Mouse (Mus musculus): Measurements from ENCODE around the gene Tfap4.
A peak's percentile ranks its signal among the peaks of the same experiment; 100 is the strongest.

Gene Tfap4

DNA sequence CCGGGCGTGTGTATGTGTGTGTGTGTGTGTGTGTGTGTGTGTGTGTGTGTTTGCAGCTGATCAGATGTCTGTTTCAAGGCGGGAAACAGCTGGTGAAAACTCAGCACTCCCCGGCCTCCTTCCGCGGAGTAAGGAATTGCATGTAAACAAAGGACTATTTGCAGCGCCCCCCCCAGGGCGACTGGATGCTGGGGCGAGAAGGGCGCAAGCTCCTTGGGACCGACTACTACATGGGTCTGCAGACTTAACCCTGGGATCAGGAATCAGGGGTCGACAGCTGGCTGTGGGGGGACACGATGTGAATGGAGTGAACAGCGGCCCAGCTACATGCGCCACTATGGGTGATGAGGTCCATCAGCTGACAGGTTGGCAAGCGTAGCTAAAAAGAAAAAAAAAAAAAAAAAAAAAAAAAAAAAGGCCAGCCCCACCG, at the start of gene Tfap4:
Tfap4 (minus strand) TSS at position 140 of the 430 bp plus-strand sequence.
- peak; percentile 96 for DNase-seq (ENCODE audit: low spot score)

DNA sequence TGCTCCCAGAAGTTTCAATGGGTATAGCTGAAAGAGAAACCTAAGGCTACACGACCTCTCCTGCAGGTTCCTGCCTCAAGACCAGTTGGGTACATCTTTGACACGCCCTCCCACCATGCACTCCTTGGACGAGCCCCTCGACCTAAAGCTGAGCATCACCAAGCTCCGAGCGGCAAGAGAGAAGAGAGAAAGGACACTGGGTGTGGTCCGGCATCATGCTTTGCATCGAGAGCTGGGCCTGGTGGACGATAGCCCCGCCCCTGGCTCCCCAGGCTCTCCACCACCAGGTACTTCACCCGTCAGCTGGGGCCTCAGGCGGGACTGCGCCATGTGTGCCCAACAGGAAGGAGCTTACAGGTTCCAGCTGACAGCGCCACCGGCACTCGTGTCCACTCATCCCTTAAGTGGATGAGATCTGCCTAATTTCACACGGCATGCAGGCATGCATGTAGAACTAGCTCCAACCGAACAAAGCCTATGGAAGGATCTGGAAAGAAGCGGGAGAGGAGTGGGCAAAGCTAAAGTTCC, 48.9 kb upstream of the Tfap4 start:
- DNase-seq (ENCODE audit: low spot score) = no peak

DNA sequence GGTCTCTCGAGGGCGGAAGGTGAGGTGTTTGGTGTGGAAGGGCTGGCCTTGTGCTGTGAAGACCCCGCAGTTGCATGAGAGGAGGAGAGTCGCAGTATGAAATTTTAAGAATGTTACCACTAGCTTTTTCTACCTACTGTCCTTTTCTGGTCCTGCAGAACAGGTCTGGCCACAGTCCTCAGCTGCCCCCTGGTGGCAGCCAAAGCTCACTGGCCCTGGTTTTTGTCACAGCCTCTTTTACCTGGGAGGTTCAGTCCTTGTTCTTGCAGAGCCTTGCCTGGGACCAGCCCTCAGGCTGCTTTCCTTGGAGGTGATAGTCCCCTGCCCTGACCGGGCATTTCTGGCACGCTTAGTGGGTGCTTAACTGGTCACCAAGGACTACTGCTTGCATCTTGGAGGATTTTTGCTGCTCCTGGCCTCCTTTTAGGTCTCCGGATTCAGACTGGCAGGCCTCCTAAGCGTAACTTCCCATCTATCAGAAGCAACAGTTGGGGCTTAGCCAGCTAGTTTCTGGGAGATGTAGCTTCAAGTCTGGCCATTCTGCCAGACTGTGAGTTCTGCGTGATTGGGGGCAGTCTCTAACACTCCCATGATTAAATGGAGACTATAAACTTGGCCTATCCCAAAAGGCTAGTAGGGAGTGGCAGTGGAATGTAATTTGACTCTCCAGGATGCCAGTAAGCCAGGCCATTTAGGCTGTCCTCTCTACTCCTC, 48.3 kb upstream of the Tfap4 start:
- DNase-seq (ENCODE audit: low spot score) = peak; percentile 70

DNA sequence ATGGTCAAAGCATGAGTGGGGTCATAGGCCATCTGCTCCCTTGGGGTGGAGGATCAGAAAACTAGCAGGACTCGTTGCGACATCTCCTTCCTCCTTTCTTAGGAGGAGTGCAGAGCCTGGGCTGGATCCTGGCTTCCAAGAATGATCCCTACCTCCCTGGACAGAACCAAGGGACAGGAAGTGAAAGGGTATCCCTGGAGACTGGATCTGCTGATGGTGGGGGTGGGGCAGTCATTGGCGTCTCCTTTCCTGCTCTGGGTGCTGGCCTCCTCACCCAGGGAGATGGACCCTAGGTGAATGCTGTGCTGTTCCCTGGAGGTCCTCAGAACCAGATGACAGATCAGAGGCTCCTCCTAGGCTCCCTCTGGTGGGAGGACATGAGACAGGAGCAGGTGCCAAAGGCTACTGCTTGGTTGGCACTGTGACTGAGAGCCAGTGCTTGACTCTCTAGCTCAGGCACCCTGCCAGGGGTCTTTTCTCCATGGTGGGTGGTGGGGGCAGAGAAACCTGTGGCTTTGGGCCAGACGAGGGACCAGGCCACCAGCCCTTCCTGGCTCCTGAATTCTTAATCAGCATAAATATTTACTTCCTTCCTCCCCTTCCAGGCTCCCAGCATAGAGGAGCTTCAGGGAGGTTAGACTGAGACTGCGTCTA, 46.9 kb upstream of the Tfap4 start:
- DNase-seq (ENCODE audit: low spot score) = peak; percentile 67

DNA sequence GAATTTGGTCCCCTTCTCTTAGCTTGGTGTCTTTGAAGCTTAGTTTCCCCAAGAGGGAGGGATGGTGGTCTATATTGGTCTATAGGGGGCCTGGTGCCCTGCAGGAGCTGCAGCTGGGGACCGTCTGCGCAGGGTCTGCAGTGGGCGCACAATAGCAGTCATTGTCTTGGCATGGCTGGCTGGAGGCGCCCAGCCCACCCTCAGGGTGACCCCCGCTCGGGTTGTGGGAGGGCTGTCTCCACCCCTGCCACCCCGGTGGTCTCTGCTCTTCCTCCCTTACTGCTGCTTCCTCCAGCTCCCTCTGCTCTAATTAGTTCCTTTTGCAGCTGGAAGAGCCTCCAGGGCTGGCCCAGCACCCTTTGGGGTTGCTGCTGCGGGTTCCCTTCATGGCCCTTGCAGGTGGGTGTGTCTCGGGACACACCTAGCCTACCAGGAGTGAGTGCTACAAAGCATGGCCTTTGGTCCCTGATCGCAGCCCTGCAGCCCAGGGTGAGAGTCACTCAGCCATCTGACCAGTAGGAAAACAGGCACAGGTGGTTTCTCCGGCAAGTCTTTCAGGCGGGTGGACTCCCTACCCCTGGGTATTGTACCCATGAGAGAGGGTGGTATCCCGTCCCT, 46.0 kb upstream of the Tfap4 start:
- no peak for DNase-seq (ENCODE audit: low spot score)

DNA sequence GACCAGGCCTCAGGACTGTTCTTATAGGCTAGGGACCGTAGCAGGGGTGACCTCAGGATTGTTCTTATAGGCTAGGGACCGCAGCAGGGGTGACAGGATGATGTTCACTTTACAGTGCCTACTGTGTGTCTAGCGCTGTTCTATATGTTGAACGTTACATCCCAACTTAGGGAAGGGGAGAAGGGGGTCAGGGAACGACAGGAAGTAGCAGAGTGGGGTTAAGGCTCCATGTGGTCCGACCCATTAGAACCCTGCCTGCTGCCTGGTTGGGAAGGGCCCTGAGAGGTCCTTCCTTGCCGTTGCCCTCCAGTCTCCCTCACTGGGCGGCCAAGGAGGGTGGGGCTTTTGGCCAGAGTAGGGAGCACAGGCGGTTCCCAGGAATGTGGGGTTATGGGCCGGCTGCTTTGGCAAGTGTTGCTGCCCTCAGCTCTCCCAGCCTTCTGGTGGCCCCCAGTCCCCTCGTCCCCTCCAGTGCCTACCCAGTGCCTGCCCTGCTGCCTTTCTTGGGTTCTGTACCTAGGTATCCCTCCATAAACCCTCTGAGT, 44.7 kb upstream of the Tfap4 start:
- DNase-seq (ENCODE audit: low spot score) = no peak

DNA sequence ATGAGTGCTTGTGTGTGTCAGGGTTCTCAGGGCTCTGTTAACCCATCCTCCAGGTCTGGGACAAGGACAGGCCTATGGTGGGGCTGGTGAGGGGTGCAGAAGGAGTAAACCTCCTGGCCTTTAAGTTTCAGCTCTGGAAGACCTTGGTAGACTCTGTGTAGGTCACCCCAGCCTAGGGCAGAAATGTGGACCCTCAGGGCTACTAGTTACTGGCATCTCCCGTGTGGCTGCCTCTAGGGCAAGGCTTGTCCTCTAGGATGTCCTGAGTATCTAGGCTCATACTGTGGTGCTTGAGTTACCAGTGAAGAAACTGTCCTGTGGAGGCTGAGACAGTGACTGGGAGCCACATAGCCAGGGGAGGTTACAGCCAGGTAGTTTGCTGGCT, 43.8 kb upstream of the Tfap4 start:
- DNase-seq (ENCODE audit: low spot score) = no peak

DNA sequence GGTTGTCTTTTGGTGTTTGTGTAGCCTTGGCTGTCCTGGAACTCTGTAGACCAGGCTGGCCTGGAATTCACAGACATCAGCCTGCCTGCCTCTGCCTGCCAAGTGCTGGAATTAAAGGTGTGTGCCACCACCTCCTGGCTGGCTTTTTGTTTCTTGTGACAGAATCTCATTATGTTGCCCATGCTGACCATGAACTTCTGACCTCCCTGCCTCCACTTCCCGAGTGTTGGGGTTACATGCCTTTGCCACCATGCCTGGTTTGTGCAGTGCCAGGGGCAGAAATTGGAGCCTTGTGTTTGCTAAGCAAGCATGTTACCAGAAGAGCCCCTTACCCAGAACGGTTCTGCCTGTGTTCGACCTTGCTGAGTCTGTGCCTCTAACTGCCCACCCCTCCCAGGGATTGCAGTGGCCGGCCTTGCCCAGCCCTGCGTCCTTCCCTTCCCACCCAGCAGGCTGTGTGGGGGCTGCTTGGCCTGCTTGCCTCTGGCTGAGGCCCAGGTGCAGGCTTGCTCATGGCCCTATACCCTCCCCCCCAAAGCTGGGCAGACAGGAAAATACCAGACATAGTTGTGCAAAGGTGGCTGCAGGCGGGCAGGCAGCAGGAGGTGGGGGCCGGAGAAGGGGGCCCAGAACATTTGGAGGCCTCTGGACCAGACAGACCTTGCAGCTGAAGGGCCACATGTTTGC, 43.3 kb upstream of the Tfap4 start:
- peak; percentile 60 for DNase-seq (ENCODE audit: low spot score)

DNA sequence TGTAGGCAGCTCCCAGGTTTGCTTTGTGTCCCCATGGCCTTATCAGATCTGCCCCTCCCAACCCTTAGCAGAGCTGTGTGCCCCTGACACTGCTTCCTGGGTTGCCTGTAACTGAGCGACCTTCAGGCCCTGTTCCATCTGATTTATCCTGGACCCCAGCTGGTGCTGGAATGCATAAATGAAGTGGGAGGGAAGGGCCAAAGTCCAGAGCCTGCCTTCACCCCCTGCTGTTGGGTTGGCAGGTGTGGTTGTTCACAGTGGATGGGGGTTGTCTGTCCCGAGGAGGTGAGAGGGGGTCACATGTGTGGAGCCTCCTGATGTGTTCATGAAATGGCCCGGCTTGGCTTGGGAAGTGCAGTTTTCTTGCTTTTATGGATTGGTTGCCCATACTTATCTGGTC, 42.5 kb upstream of the Tfap4 start:
- peak; percentile 81 for DNase-seq (ENCODE audit: low spot score)

DNA sequence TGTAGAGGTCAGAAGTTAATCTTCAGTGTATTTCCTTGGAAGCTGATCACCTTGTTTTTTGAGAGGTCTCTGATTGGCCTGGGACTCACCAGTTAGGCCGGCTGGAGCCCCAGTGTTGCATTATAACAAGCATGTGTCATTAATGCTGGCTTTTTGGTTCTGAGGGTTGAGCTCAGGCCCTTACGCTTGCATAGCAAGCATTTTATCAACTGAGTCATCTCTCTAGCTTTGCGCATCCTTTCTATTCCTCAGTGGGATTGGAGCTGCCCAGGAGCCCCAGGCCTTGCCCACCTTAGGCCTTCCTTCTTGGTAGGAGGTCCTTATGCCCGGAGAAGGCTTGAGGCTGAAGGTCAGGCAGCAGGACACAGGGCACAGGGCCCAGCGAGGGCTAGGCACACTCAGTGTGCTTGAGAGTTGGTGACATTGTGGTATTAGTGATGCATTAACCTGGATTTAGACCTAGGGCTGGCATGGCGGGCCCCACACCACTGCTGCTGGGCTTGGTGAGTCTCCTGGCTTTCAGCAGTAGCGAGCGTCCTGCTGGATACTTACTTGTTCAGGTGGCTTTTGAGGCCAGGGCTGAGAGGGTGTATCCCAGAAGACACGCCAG, 41.2 kb upstream of the Tfap4 start:
- no peak for DNase-seq (ENCODE audit: low spot score)

DNA sequence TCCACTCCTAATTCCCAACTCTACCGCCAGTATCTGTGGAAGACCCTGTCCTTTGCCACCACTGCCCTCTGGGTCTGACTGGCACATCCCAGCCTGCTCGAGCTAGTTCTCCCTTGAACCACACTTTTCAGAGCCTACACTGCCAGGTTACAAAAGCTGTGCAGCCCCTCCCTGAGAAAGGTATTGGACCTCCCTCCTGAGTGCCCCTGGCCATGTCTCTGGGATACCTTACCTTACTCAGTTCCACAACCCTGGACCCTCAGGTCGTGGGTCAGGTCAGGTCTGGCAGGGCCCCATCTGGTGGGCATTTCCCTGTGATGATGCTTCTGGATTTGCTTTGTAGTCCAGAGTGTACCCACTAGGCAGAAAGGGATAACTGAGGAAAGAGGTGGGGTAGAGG, 40.0 kb upstream of the Tfap4 start:
- DNase-seq (ENCODE audit: low spot score) = no peak

DNA sequence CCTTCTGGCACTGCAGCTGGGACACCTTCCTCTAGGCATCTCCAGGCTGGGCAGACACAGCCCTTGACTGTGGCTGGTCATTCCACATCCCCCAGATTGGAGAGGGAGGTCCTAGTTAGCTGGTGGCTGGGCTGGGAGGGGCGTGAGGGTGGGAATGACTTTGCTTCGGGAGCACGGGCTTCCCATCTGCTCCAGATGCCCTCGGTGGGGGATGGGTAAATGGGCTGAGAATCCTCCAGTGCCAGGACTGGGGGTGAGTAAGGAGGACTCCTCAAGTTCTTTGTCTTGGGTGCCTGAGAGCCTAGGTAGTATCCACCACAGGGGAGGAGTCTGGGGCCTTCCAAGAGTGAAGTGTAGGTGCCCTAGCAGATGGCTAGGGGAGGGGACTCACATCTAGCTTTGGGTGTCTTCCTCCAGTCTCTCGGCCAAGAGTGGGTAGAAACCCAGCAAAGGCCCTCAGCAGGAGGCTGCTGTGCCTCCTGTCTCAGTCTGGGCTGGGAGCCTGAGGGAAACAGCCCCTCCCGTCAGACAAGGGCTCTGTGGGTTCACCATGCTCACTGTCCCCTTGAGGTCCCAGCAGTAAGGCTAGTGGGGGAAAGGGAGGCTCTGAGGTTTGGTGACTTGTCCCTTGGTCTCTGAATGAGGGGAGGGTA, 39.4 kb upstream of the Tfap4 start:
- DNase-seq (ENCODE audit: low spot score) = no peak

DNA sequence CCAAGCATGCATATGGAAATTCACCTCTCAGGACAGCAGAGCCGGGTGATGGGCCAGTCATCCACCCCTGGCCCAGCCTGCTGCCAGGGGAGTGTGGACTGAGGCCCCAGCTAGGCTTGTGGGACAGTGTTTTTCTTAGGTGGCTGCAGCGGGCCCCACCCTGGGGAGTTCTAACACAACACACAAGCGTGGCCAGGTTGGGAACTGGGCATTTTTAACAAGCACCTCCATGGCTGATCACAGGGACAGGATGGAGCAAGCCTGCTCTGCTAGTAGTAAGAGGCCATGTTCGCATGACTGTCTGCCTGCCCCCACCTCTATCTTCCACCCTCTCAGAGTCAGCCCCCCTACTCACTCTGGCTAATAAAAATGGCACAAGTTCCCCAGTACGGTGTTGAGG, 38.4 kb upstream of the Tfap4 start:
- DNase-seq (ENCODE audit: low spot score) = no peak

DNA sequence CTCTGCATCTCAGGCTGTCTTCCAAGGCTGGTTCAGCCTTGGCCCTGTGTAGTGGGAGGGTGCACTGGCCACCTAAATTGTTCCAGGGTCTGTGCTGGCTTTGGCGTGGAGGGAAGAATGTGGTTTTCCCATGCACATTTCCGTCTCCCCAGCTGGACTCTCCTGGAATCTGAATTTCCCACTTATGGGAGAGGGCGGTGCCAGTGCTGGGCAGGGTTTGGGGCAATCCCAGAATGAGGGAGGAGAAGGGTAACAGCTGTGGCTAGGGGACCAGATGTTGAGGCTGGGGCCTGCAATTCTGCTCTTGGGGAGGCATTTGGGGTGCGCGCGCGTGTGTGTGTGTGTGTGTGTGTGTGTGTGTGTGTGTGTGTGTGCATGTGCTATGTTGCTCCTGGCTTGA, 37.6 kb upstream of the Tfap4 start:
- no peak for DNase-seq (ENCODE audit: low spot score)

DNA sequence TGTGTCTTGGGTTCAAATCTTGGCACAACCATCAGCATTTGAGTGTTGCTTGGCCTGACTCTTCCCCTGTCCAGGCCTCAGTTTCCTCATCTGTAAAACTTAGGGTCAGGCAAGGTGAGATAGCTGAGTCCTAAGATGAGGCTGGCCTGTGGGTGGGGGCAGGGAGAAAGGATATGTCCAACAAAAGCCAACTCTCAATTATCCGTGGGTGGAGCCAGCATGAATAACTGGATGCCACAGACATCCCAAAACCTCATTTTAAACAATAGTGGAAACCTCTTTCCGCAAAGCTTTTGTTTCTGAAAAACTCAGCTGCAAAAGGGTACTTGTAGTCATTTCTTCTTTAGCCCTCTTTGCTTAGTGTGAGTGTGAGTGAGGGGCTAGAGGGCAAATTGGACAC, 37.2 kb upstream of the Tfap4 start:
- DNase-seq (ENCODE audit: low spot score) = no peak

DNA sequence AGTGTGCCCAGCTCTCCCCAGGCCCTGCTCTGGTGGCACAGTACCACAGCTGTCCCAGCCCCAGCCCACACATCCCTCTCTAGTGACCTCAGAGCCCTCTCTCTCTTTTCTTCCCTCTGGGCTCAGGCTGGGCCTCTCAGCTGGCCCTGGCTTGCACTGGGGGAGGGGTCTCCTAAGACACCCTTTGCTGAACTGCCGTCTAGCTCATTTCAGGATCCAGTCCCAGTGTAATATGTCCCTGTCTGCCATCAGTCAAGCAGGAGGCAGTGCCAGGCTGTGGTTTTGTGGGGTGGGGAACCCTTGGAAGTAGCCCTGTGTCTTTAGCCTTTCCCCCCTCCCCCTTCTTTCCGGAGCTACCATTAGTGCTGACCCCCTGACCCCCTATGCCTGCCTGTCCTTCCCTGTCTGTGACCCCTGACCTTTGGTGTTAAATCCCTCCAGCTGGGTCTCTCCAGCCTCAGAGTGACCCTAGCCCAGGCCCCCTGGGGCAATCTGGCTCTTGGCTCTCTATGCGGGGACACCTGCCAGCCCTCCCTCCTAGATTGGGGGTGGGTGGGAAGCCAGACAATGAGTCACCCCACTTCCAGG, 36.6 kb upstream of the Tfap4 start:
- peak; percentile 82 for DNase-seq (ENCODE audit: low spot score)

DNA sequence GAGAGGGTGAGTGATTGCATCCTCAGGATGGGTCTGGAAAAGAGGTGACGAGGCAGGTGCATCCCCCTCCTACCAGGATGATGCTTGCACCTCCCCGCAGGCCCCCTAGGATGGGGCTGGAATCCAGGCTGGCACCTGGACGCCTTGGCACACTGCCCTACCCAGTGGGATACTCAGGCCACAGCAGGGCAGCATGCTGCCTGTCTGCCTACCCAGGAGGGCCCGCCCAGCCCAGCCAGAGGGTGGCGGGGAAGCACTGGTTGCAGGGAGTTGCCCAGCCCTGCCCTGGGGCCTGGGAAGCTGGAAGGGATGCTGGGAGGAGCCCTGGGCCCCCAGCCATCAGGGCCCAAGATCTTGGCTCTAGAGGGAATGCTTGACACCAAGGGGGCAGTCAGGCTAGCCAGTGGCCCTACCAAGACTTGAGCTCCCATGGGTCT, 35.9 kb upstream of the Tfap4 start:
- no peak for DNase-seq (ENCODE audit: low spot score)

DNA sequence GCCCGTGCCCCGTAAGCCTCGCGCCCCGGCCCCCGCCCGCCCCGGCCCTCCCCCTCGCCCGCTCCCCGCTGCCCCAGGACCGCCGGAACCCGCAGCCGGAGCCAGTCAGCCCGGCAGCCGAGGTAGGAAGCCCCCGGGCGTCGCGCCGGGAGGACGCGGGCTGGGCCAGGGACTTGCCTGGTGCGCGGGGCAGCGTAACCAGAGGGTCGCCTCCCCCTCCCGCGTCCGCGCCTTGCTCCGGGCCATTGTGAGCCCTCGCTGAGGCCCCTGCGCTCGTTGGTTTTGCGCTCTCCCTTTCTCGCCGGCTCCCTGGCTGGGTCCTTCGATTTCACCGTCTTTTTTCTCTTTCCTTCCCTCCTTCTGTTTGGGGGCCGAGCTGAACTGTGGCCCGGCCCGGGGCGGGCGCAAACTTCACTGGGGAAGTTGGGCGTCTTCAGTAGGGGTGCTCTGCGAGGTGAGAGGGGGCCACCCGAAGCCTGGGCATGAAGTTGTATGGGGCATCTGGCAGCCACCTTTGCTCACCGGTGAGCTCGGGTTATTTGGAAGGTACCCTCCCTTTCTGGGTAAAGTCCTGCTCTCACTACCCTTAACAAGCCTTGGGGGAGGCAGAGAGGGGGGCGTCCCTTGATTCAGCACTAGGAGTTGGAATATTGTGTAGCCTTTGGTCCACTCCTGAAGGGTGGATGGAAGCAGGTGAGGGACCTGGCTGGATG, 35.3 kb upstream of the Tfap4 start:
- DNase-seq (ENCODE audit: low spot score) = no peak

DNA sequence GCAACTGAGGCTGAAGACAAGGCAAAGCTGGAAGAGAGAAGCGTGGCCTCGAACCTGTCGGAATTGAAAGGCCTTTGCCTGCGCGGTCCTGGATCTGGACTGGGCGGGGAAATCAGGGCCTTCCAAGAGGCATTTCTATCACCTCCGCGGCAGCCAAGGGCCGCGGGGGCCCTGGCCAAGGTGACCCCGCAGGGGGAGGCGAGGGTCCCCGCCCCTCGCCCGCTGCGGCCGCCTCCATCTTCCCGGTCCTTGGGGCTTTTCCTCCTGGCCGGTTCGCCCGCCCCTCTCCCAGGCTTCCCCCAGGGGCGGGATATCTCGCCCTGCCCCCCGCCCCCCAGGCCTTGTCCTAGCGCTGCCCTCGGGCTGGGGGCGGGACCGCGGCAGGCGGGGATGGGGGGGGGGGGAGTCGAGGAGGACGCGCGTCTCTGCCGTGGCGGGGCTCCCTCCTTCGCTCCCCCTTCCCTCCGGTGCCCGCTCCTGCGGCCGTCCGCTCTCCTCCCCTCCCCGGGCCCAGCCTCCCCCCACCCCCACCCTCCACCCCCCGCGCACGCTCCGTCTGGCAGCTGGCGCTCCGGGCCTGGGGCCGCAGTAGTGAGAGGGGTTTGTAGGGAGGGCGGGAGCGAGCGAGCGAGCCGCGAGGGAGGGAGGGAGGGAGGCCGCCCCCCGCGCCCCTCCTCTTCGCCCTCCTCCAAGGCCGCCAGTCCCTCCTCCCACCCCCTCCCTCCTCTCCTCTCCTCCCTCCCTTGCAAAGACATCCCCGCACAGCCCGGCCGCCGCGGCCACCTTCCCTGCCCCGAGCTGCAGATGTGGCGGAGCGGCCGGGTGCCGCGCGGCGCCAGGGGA, 34.5 kb upstream of the Tfap4 start, which contains the start of gene Glis2:
Glis2 (plus strand) TSS at position 743 of the 843 bp plus-strand sequence.
- DNase-seq (ENCODE audit: low spot score) = peak; percentile 97
